Mouse (Mus musculus) liver, embryonic 12.5 days (tissue): Measurements from ENCODE around the gene Nxpe4. TPM values are rescaled to one million over a fixed set of nuclear protein-coding genes. Genes with fewer than 3 reads are reported as not detected.
A peak's percentile ranks its signal among the peaks of the same experiment; 100 is the strongest.

Source experiments
- ATAC-seq: fragments of 200-750 bp; cut with Nextera tagmentation; 2 replicates; pipeline ENCODE4 v1.8.0; 2017; ENCODE audit warnings: moderate number of reproducible peaks, mild to moderate bottlenecking, moderate library complexity
- H3K27ac ChIP-seq: fragments of 300-500 bp; sonication (generic); 2 replicates; pipeline ENCODE4 v1.5.1; 2016; ENCODE audit warnings: mild to moderate bottlenecking
- H3K27me3 ChIP-seq: fragments of 300-500 bp; sonication (generic); replicated peaks from 2 replicates; pipeline ENCODE4 v1.6.1; 2016; ENCODE audit warnings: mild to moderate bottlenecking, moderate library complexity
- H3K36me3 ChIP-seq: fragments of 300-500 bp; sonication (generic); 2 replicates; pipeline ENCODE4 v1.6.1; 2016; ENCODE audit warnings: mild to moderate bottlenecking, moderate library complexity
- H3K4me1 ChIP-seq: fragments of 300-500 bp; sonication (generic); 2 replicates; pipeline ENCODE4 v1.6.1; 2016
- H3K4me2 ChIP-seq: fragments of 300-500 bp; sonication (generic); 2 replicates; pipeline ENCODE4 v1.6.1; 2016; ENCODE audit warnings: mild to moderate bottlenecking, moderate library complexity
- H3K4me3 ChIP-seq: fragments of 300-500 bp; sonication (generic); 2 replicates; pipeline ENCODE4 v1.5.1; 2016; ENCODE audit warnings: mild to moderate bottlenecking, moderate library complexity
- H3K9ac ChIP-seq: fragments of 300-500 bp; sonication (generic); 2 replicates; pipeline ENCODE4 v1.6.1; 2016; ENCODE audit warnings: mild to moderate bottlenecking, moderate library complexity
- H3K9me3 ChIP-seq: fragments of 300-500 bp; sonication (generic); replicated peaks from 2 replicates; pipeline ENCODE4 v1.6.1; 2016; ENCODE audit warnings: mild to moderate bottlenecking, moderate library complexity
- WGBS: fragments of 180-500 bp; shearing (Covaris S2); methylation state at CpG from one replicate; pipeline ENCODE4 v1.1.7; 2016; ENCODE audit not compliant: insufficient replicate concordance; 5-methylcytosine and 5-hydroxymethylcytosine counted together
- polyA plus RNA-seq: library from polyadenylated mRNA; unstranded; fragments of >200 nt; fragmentation: Nextera tagmentation; extraction: Ambion mirVana; gene quantifications from 2 replicates; pipeline ENCODE4 v1.2.1, GENCODE M21; 2016

Gene Nxpe4
- polyA plus RNA-seq, 1 experiment from 2014 or later, result 7.8 TPM

GRCm38 (mm10) chr9:48244175-48244574 is 82.4 kb downstream of the Nxpe4 start:
- no peak overlapping the region for H3K9ac ChIP-seq
- no peaks in the 10 kb centered on the region for H3K4me1 ChIP-seq
- H3K36me3 ChIP-seq, result no peaks in the 10 kb centered on the region
- no peak for ATAC-seq
- no peak overlapping the region for H3K4me2 ChIP-seq
- 68% methylated on average over 3 of the region's 3 CpGs for WGBS
- H3K4me3 ChIP-seq, result no peak overlapping the region
- H3K9me3 ChIP-seq, result no peaks in the 10 kb centered on the region
- H3K27ac ChIP-seq, result no peak overlapping the region
- no peaks in the 10 kb centered on the region for H3K27me3 ChIP-seq

DNA sequence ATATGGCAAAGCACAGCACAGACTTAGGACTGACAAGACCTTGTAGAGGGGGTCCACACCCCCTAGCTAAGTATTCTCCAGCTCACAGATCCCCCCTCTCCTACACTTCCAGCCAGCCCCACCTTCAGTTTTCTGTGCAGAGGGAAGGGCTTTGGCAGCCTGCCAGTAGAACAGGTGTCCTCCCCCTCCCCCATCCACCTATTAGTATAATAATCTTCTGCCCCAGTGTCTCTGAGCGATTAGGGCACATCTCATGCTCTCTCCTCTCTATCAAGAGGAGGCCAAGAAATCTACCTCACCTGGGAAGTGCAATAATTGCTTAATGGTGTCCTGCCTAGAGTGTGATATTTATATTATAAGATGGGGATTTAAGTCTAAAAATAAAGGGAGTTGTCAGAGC is 83.7 kb downstream of the Nxpe4 start:
- WGBS, result 58% methylated on average over 1 of the region's 1 CpGs
- H3K4me2 ChIP-seq, result no peak overlapping the region
- no peak overlapping the region for H3K27ac ChIP-seq
- H3K9me3 ChIP-seq, result no peaks in the 10 kb centered on the region
- ATAC-seq, result no peak
- H3K27me3 ChIP-seq, result no peaks in the 10 kb centered on the region
- H3K4me3 ChIP-seq, result no peak overlapping the region
- H3K9ac ChIP-seq, result no peak overlapping the region
- H3K4me1 ChIP-seq, result no peaks in the 10 kb centered on the region
- no peaks in the 10 kb centered on the region for H3K36me3 ChIP-seq

GRCm38 (mm10) chr9:48247276-48247675 is 85.5 kb downstream of the Nxpe4 start:
- H3K4me1 ChIP-seq, result no peaks in the 10 kb centered on the region
- peaks cover 15% of the 10 kb centered on the region for H3K27me3 ChIP-seq
- H3K4me2 ChIP-seq, result no peak overlapping the region
- no peak overlapping the region for H3K4me3 ChIP-seq
- H3K9me3 ChIP-seq, result no peaks in the 10 kb centered on the region
- ATAC-seq, result no peak
- WGBS, result 63% methylated on average over 5 of the region's 5 CpGs
- H3K36me3 ChIP-seq, result no peaks in the 10 kb centered on the region
- H3K27ac ChIP-seq, result no peak overlapping the region
- no peak overlapping the region for H3K9ac ChIP-seq

GRCm38 (mm10) chr9:48252236-48252635 is 90.4 kb downstream of the Nxpe4 start:
- no peak for ATAC-seq
- no peak overlapping the region for H3K9ac ChIP-seq
- H3K27me3 ChIP-seq, result peaks cover 33% of the 10 kb centered on the region
- H3K36me3 ChIP-seq, result no peaks in the 10 kb centered on the region
- WGBS, result 7% methylated on average over 8 of the region's 8 CpGs
- H3K4me3 ChIP-seq, result no peak overlapping the region
- H3K27ac ChIP-seq, result no peak overlapping the region
- no peaks in the 10 kb centered on the region for H3K9me3 ChIP-seq
- no peak overlapping the region for H3K4me2 ChIP-seq
- H3K4me1 ChIP-seq, result no peaks in the 10 kb centered on the region

- no peaks in the 10 kb centered on the region for H3K4me1 ChIP-seq
- H3K9ac ChIP-seq, result no peak overlapping the region
- peaks cover 24% of the 10 kb centered on the region for H3K27me3 ChIP-seq
- H3K36me3 ChIP-seq, result no peaks in the 10 kb centered on the region
- H3K9me3 ChIP-seq, result no peaks in the 10 kb centered on the region
- H3K4me3 ChIP-seq, result no peak overlapping the region
- WGBS, result 49% methylated on average over 9 of the region's 9 CpGs
- no peak for ATAC-seq
- no peak overlapping the region for H3K4me2 ChIP-seq
- no peak overlapping the region for H3K27ac ChIP-seq
These were observed 95.2 kb downstream of the Nxpe4 start for GRCm38 (mm10) chr9:48257001-48257400.

DNA sequence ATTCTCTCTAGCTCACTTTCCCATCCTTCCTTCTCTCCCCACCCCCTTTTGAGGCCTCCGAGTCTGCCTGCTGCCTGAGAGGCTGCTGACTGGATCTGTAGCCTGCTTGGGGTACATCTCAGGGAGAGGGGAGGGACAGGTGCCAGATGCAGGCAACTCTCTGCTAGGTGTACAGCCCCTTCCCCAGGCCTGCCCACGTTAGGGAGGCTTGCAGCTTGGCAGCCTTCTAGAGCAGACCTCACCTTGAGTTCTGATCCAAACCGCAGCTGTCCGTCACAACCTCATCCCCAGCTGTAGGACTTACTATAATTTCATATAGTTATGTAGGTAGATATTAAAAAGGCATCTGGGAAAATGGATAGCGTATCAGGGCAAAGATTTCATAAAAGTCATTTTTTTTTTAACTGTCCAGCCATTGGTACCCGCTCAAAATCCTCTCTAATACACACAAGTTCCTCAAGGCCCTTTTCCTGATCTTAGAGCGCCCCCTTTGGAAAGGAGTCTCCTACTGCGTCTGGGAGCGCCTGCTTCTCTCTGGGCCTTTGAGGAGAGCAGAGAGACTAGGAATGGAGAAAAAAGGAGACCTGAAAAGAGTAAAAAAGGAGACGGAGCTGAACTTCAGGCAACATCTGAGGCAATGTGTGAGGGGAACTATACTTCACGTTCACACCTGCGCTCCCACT is 96.1 kb downstream of the Nxpe4 start:
- Histone ChIP-seq H3K9ac (no peak overlapping the region), H3K4me3 (no peak overlapping the region), H3K9me3 (no peaks in the 10 kb centered on the region), H3K36me3 (no peaks in the 10 kb centered on the region), H3K27me3 (peaks cover 19% of the 10 kb centered on the region), H3K4me2 (no peak overlapping the region), H3K4me1 (no peaks in the 10 kb centered on the region), H3K27ac (no peak overlapping the region)
- ATAC-seq, result no peak
- 35% methylated on average over 12 of the region's 12 CpGs for WGBS

- no peak for ATAC-seq
- WGBS, result 72% methylated on average over 6 of the region's 6 CpGs
These were observed 102.8 kb downstream of the Nxpe4 start for GRCm38 (mm10) chr9:48264616-48265015.

GRCm38 (mm10) chr9:48265491-48265890 is 103.7 kb downstream of the Nxpe4 start:
- 65% methylated on average over 4 of the region's 4 CpGs for WGBS
- H3K9ac ChIP-seq, result no peak overlapping the region
- H3K4me1 ChIP-seq, result peaks cover 10% of the 10 kb centered on the region
- no peaks in the 10 kb centered on the region for H3K9me3 ChIP-seq
- no peak overlapping the region for H3K27ac ChIP-seq
- no peaks in the 10 kb centered on the region for H3K36me3 ChIP-seq
- peaks cover 29% of the 10 kb centered on the region for H3K27me3 ChIP-seq
- H3K4me2 ChIP-seq, result no peak overlapping the region
- no peak overlapping the region for H3K4me3 ChIP-seq
- no peak for ATAC-seq

More at GRCm38 (mm10) chr9:48264616-48265015, 102.8 kb downstream of the Nxpe4 start:
- Histone ChIP-seq H3K9ac (no peak overlapping the region), H3K4me1 (peaks cover 10% of the 10 kb centered on the region), H3K4me3 (no peak overlapping the region), H3K27ac (no peak overlapping the region), H3K4me2 (no peak overlapping the region), H3K36me3 (no peaks in the 10 kb centered on the region), H3K27me3 (peaks cover 24% of the 10 kb centered on the region), H3K9me3 (no peaks in the 10 kb centered on the region)

DNA sequence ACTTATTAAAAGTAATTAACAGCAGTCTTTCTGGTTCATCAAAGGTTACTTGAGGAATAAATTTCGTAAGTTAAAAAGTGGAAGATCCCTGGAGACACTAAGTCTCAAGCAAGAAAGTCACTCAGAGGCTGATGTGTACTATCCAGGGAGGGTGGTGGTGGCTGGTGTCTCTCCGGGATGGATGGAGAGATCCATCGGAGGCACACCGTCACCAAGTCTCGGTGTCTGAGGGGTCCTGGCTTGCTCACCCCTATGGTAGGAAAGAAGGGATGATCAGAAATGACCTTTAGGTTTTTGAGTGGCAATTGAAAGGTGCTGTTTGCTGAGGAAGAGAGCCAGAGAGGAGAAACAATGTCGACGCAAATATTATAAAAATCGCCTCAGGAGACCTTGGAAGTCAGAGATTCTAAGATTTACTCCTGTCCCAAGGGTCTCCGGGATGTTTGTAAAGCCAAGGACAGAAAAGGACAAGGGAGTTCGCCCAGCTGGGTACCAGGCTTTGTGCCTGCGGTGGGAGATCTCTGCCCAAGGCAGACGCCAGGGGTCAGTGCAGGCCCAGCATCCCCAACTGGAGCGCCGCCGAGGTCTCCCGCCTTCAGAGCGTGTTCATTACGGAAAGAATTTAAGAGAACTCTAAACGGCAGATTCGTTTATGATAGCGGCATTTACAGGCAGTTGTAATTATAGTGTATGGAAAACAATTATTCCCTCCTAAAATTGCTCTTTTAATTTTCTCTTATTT is 104.6 kb downstream of the Nxpe4 start:
- 10% methylated on average over 21 of the region's 21 CpGs for WGBS
- peaks cover 29% of the 10 kb centered on the region for H3K27me3 ChIP-seq
- no peak overlapping the region for H3K27ac ChIP-seq
- peaks cover 10% of the 10 kb centered on the region for H3K4me1 ChIP-seq
- peak overlapping the region; percentile 55 for H3K4me3 ChIP-seq
- peak overlapping the region; percentile 46 for H3K9ac ChIP-seq
- ATAC-seq, result peak; percentile 88
- H3K36me3 ChIP-seq, result no peaks in the 10 kb centered on the region
- no peaks in the 10 kb centered on the region for H3K9me3 ChIP-seq
- peak overlapping the region; percentile 80 for H3K4me2 ChIP-seq

GRCm38 (mm10) chr9:48267028-48267441 is 105.2 kb downstream of the Nxpe4 start:
- WGBS, result 1% methylated on average over 16 of the region's 16 CpGs
- no peak overlapping the region for H3K27ac ChIP-seq
- H3K9ac ChIP-seq, result peak overlapping the region; percentile 46
- peak; percentile 91 for ATAC-seq
- H3K36me3 ChIP-seq, result no peaks in the 10 kb centered on the region
- peak overlapping the region; percentile 80 for H3K4me2 ChIP-seq
- no peaks in the 10 kb centered on the region for H3K9me3 ChIP-seq
- H3K27me3 ChIP-seq, result peaks cover 29% of the 10 kb centered on the region
- H3K4me1 ChIP-seq, result peaks cover 10% of the 10 kb centered on the region
- H3K4me3 ChIP-seq, result peak overlapping the region; percentile 55

GRCm38 (mm10) chr9:48267960-48268359 is 106.1 kb downstream of the Nxpe4 start:
- H3K9me3 ChIP-seq, result no peaks in the 10 kb centered on the region
- H3K27ac ChIP-seq, result no peak overlapping the region
- ATAC-seq, result no peak
- no peak overlapping the region for H3K9ac ChIP-seq
- peaks cover 24% of the 10 kb centered on the region for H3K27me3 ChIP-seq
- H3K4me1 ChIP-seq, result peaks cover 10% of the 10 kb centered on the region
- no peaks in the 10 kb centered on the region for H3K36me3 ChIP-seq
- 77% methylated on average over 1 of the region's 1 CpGs for WGBS
- H3K4me2 ChIP-seq, result no peak overlapping the region
- no peak overlapping the region for H3K4me3 ChIP-seq

GRCm38 (mm10) chr9:48276831-48277230 is 115.0 kb downstream of the Nxpe4 start:
- H3K27me3 ChIP-seq, result 0 out of 2 replicates have a peak, but pooled peaks cover 2% of the 10 kb centered on the region
- ATAC-seq, result no peak
- H3K9me3 ChIP-seq, result no peaks in the 10 kb centered on the region
- no peak overlapping the region for H3K4me2 ChIP-seq
- WGBS, result 78% methylated on average over 15 of the region's 15 CpGs
- H3K27ac ChIP-seq, result no peak overlapping the region
- H3K36me3 ChIP-seq, result no peaks in the 10 kb centered on the region
- H3K9ac ChIP-seq, result no peak overlapping the region
- no peak overlapping the region for H3K4me3 ChIP-seq
- no peaks in the 10 kb centered on the region for H3K4me1 ChIP-seq
